Mouse (Mus musculus): Measurements from ENCODE around the gene Hand1. TPM values are rescaled to one million over a fixed set of nuclear protein-coding genes. Genes with fewer than 3 reads are reported as not detected.

Gene Hand1
- total and polyA plus RNA-seq, 3 experiments = not detected

- intact Hi-C loops (cut with DNase I) = loop anchor here (10.0 kb wide), 1 partner anchor 515 kb away; no protein-coding TSS in a partner anchor
- Histone ChIP-seq H3K27me3 (ENCODE audit: control insufficient read depth, insufficient read depth, low read length) (no peaks in the 10 kb centered on the region), H3K36me3 (ENCODE audit: control insufficient read depth, insufficient read depth, low read length) (no peaks in the 10 kb centered on the region), H3K79me2 (replicated peaks; ENCODE audit: control insufficient read depth, insufficient read depth, low read length) (no peaks in the 10 kb centered on the region), H3K4me3 (no peak overlapping the region), H3K9ac (ENCODE audit: low read depth, low read length) (no peak overlapping the region), H3K27ac (no peak overlapping the region), H3K4me1 (ENCODE audit: control insufficient read depth, insufficient read depth, low read length) (no peaks in the 10 kb centered on the region)
- no peak for TF ChIP-seq POLR2A (IDR thresholded peaks at IDR 0.05; ENCODE audit: insufficient read depth, low read depth, low read length)
- no peak for TF ChIP-seq CTCF (IDR thresholded peaks at IDR 0.05)
- TF ChIP-seq EP300 (IDR thresholded peaks at IDR 0.05; ENCODE audit: insufficient read depth, low read depth, low read length) = no peak
- no peak for DNase-seq
- WGBS = 89% methylated on average over 8 of the region's 8 CpGs
Measured at GRCm38 (mm10) chr11:57809732-57810098, 22.9 kb downstream of the Hand1 start.

- no peaks in the 10 kb centered on the region for H3K4me1 ChIP-seq (ENCODE audit: control insufficient read depth, insufficient read depth, low read length)
- H3K36me3 ChIP-seq (ENCODE audit: control insufficient read depth, insufficient read depth, low read length) = no peaks in the 10 kb centered on the region
- TF ChIP-seq POLR2A (IDR thresholded peaks at IDR 0.05; ENCODE audit: insufficient read depth, low read depth, low read length) (no peak), CTCF (IDR thresholded peaks at IDR 0.05) (no peak), EP300 (IDR thresholded peaks at IDR 0.05; ENCODE audit: insufficient read depth, low read depth, low read length) (no peak)
- no peak overlapping the region for H3K4me3 ChIP-seq
- H3K27me3 ChIP-seq (ENCODE audit: control insufficient read depth, insufficient read depth, low read length) = no peaks in the 10 kb centered on the region
- H3K27ac ChIP-seq = no peak overlapping the region
- DNase-seq = no peak
- intact Hi-C loops (cut with DNase I) = loop anchor here (10.0 kb wide), 1 partner anchor 516 kb away; no protein-coding TSS in a partner anchor
- H3K9ac ChIP-seq (ENCODE audit: low read depth, low read length) = no peak overlapping the region
- H3K79me2 ChIP-seq (replicated peaks; ENCODE audit: control insufficient read depth, insufficient read depth, low read length) = no peaks in the 10 kb centered on the region
- WGBS = 78% methylated on average over 17 of the region's 17 CpGs
Measured at GRCm38 (mm10) chr11:57809017-57809731, 23.4 kb downstream of the Hand1 start.

- Histone ChIP-seq H3K27me3 (ENCODE audit: control insufficient read depth, insufficient read depth, low read length) (no peaks in the 10 kb centered on the region), H3K4me1 (ENCODE audit: control insufficient read depth, insufficient read depth, low read length) (0 out of 2 replicates have a peak, but pooled peaks cover 6% of the 10 kb centered on the region), H3K9ac (ENCODE audit: low read depth, low read length) (no peak overlapping the region), H3K79me2 (replicated peaks; ENCODE audit: control insufficient read depth, insufficient read depth, low read length) (no peaks in the 10 kb centered on the region), H3K36me3 (ENCODE audit: control insufficient read depth, insufficient read depth, low read length) (no peaks in the 10 kb centered on the region), H3K4me3 (no peak overlapping the region), H3K27ac (no peak overlapping the region)
- no peak for TF ChIP-seq EP300 (IDR thresholded peaks at IDR 0.05; ENCODE audit: insufficient read depth, low read depth, low read length)
- TF ChIP-seq POLR2A (IDR thresholded peaks at IDR 0.05; ENCODE audit: insufficient read depth, low read depth, low read length) = no peak
- no peak for TF ChIP-seq CTCF (IDR thresholded peaks at IDR 0.05)
- WGBS = 65% methylated on average over 3 of the region's 3 CpGs
- no peak for DNase-seq
- intact Hi-C loops (cut with DNase I) = loop anchor here (10.0 kb wide), 1 partner anchor 520 kb away; no protein-coding TSS in a partner anchor
Measured at GRCm38 (mm10) chr11:57805047-57805446, 27.6 kb downstream of the Hand1 start.

- intact Hi-C loops (cut with DNase I) = loop anchor here (5.0 to 10.0 kb wide), 3 partner anchors 205 to 522 kb away; partner anchors contain the start of genes Cnot8 and Larp1
- WGBS = 1% methylated on average over 18 of the region's 18 CpGs
- DNase-seq = peak in 1 of 2 experiments; percentile 65
- Histone ChIP-seq H3K4me1 (ENCODE audit: control insufficient read depth, insufficient read depth, low read length) (0 out of 2 replicates have a peak, but pooled peaks cover 6% of the 10 kb centered on the region), H3K36me3 (ENCODE audit: control insufficient read depth, insufficient read depth, low read length) (no peaks in the 10 kb centered on the region), H3K4me3 (peak overlapping the region; percentile 84), H3K79me2 (replicated peaks; ENCODE audit: control insufficient read depth, insufficient read depth, low read length) (no peaks in the 10 kb centered on the region), H3K27me3 (ENCODE audit: control insufficient read depth, insufficient read depth, low read length) (no peaks in the 10 kb centered on the region), H3K27ac (peak overlapping the region; percentile 80), H3K9ac (ENCODE audit: low read depth, low read length) (peak overlapping the region; percentile 75)
- TF ChIP-seq CTCF (IDR thresholded peaks at IDR 0.05) (no peak), EP300 (IDR thresholded peaks at IDR 0.05; ENCODE audit: insufficient read depth, low read depth, low read length) (no peak), POLR2A (IDR thresholded peaks at IDR 0.05; ENCODE audit: insufficient read depth, low read depth, low read length) (no peak)
Measured at GRCm38 (mm10) chr11:57802511-57802870, 30.1 kb downstream of the Hand1 start.

GRCm38 (mm10) chr11:57801766-57802510 lies 30.7 kb downstream of the Hand1 start:
- DNase-seq = peak; percentile 80 to 83
- H3K9ac ChIP-seq (ENCODE audit: low read depth, low read length) = peak overlapping the region; percentile 75
- TF ChIP-seq POLR2A (IDR thresholded peaks at IDR 0.05; ENCODE audit: insufficient read depth, low read depth, low read length) (no peak), CTCF (IDR thresholded peaks at IDR 0.05) (peak; percentile 4; the same call in 1 of the 2 replicates)
- H3K27ac ChIP-seq = peak overlapping the region; percentile 80
- no peaks in the 10 kb centered on the region for H3K79me2 ChIP-seq (replicated peaks; ENCODE audit: control insufficient read depth, insufficient read depth, low read length)
- 0 out of 2 replicates have a peak, but pooled peaks cover 6% of the 10 kb centered on the region for H3K4me1 ChIP-seq (ENCODE audit: control insufficient read depth, insufficient read depth, low read length)
- no peaks in the 10 kb centered on the region for H3K27me3 ChIP-seq (ENCODE audit: control insufficient read depth, insufficient read depth, low read length)
- intact Hi-C loops (cut with DNase I) = loop anchor here (5.0 to 10.0 kb wide), 3 partner anchors 205 to 523 kb away; partner anchors contain the start of genes Cnot8 and Larp1
- peak overlapping the region; percentile 84 for H3K4me3 ChIP-seq
- 1% methylated on average over 80 of the region's 85 CpGs for WGBS
- H3K36me3 ChIP-seq (ENCODE audit: control insufficient read depth, insufficient read depth, low read length) = no peaks in the 10 kb centered on the region
